In the genomic region with DNA sequence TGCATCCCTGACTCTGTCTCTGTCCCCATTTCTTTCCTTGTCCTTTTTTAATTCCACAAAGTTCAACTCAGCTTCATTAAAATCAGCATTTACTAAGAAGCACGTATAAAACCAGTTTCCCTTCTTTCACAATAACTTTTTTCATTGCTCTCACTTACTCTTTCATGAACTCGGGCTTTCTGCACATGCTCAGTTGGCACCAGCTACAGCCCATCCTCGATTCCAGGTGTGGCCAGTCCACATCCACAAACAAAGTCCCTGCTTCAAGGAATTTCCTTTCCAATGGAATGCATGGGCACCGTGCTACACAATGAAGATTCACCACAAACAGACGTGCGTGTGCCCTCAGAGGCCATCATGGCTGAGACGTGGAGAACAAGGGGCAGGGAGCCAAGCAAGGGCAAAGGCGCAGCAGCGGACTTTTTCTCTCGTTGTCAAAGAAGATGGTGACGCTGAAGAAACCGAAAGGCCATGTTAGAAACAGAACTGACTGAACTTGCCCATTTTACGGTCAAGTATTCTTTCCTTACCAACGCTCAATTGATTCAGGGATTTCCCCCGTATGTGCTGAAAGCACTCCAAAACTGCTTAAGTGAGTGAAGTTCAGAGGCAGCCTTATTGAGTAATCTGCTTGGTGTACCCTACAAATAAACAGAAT, we compare ENCODE assay signal across 1 mouse cellular context.
TF ChIP-seq lines count a peak whose summit lies in the region.

No protein-coding gene starts in this region.

TF ChIP-seq in CH12.LX, 34 proteins besides CTCF, POLR2A, EP300 and RAD21 (continued from another document):
- no peak for TF ChIP-seq USF1 (IDR thresholded peaks at IDR 0.05; ENCODE audit: low read depth, low read length)
- TF ChIP-seq CHD2 (IDR thresholded peaks at IDR 0.05; ENCODE audit: low read length), result peak; percentile 70
- TF ChIP-seq MXI1 (IDR thresholded peaks at IDR 0.05; ENCODE audit: low read depth, low read length), result peak; percentile 71; the same call in 1 of the 2 replicates
- TF ChIP-seq ETS1 (conservative IDR thresholded peaks at IDR 0.05; ENCODE audit: low read depth, low read length), result peak; percentile 60
- no peak for TF ChIP-seq POLR2AphosphoS2 (IDR thresholded peaks at IDR 0.05; ENCODE audit: low read depth, low read length)
- TF ChIP-seq TCF12 (IDR thresholded peaks at IDR 0.05; ENCODE audit: low read depth, low read length), result peak; percentile 87
- 0 out of 2 replicates have a peak, but pooled peaks have one; percentile 48 for TF ChIP-seq MAZ (IDR thresholded peaks at IDR 0.05; ENCODE audit: low read depth, low read length)
- TF ChIP-seq KAT2A (IDR thresholded peaks at IDR 0.05; ENCODE audit: insufficient replicate concordance, low read length), result no peak
- peak; percentile 40; the same call in 1 of the 2 replicates for TF ChIP-seq NELFE (IDR thresholded peaks at IDR 0.05; ENCODE audit: low read depth, low read length)
- peak; percentile 61; the same call in 1 of the 2 replicates for TF ChIP-seq TBP (conservative IDR thresholded peaks at IDR 0.05; ENCODE audit: low read depth, low read length)
- peak; percentile 51; the same call in 1 of the 2 replicates for TF ChIP-seq JUND (conservative IDR thresholded peaks at IDR 0.05; ENCODE audit: low read depth, low read length)
- TF ChIP-seq SIN3A (IDR thresholded peaks at IDR 0.05; ENCODE audit: low read length), result peak; percentile 82
- no peak for TF ChIP-seq GABPA (IDR thresholded peaks at IDR 0.05; ENCODE audit: insufficient replicate concordance, low read depth, low read length)
- no peak for TF ChIP-seq PAX5 (IDR thresholded peaks at IDR 0.05; ENCODE audit: low read length)
- peak; percentile 78; the same call in 1 of the 2 replicates for TF ChIP-seq MEF2A (IDR thresholded peaks at IDR 0.05; ENCODE audit: borderline replicate concordance, low read depth, low read length)
- 0 out of 2 replicates have a peak, but pooled peaks have one; percentile 43 for TF ChIP-seq E2F4 (IDR thresholded peaks at IDR 0.05; ENCODE audit: insufficient replicate concordance, low read depth, low read length)
- peak; percentile 44; the same call in 1 of the 2 replicates for TF ChIP-seq HCFC1 (IDR thresholded peaks at IDR 0.05; ENCODE audit: low read depth, low read length)
- no peak for TF ChIP-seq ZNF384 (IDR thresholded peaks at IDR 0.05; ENCODE audit: low read depth, low read length)
- peak; percentile 0; the same call in 1 of the 2 replicates for TF ChIP-seq RCOR1 (conservative IDR thresholded peaks at IDR 0.05; ENCODE audit: low read depth, low read length)
- 0 out of 2 replicates have a peak, but pooled peaks have one; percentile 22 for TF ChIP-seq UBTF (IDR thresholded peaks at IDR 0.05; ENCODE audit: low read depth, low read length)
- TF ChIP-seq MAFK (IDR thresholded peaks at IDR 0.05; ENCODE audit: insufficient replicate concordance, low read length), result 0 out of 2 replicates have a peak, but pooled peaks have one; percentile 42
- peak; percentile 70 for TF ChIP-seq NRF1 (IDR thresholded peaks at IDR 0.05; ENCODE audit: low read depth, low read length)
- peak; percentile 81 for TF ChIP-seq MAX (IDR thresholded peaks at IDR 0.05; ENCODE audit: low read length)
- peak; percentile 13; the same call in 1 of the 2 replicates for TF ChIP-seq SMC3 (IDR thresholded peaks at IDR 0.05; ENCODE audit: low read depth, low read length)
- TF ChIP-seq USF2 (conservative IDR thresholded peaks at IDR 0.05; ENCODE audit: low read depth, low read length), result no peak
- TF ChIP-seq BHLHE40 (IDR thresholded peaks at IDR 0.05; ENCODE audit: low read depth, low read length), result peak; percentile 72
- peak; percentile 72 for TF ChIP-seq IRF4 (IDR thresholded peaks at IDR 0.05; ENCODE audit: low read depth, low read length)
- no peak for TF ChIP-seq ZKSCAN1 (IDR thresholded peaks at IDR 0.05; ENCODE audit: borderline replicate concordance, low read depth, low read length)
- peak; percentile 31; the same call in 1 of the 2 replicates for TF ChIP-seq ELF1 (IDR thresholded peaks at IDR 0.05; ENCODE audit: low read depth, low read length)
- peak; percentile 79 for TF ChIP-seq ZMIZ1 (IDR thresholded peaks at IDR 0.05; ENCODE audit: low read depth, low read length)
- TF ChIP-seq MYC (IDR thresholded peaks at IDR 0.05; ENCODE audit: low read depth, low read length), result 0 out of 2 replicates have a peak, but pooled peaks have one; percentile 49
- TF ChIP-seq CHD1 (IDR thresholded peaks at IDR 0.05; ENCODE audit: low read depth, low read length), result peak; percentile 71; the same call in 1 of the 2 replicates
- TF ChIP-seq JUN (IDR thresholded peaks at IDR 0.05; ENCODE audit: insufficient read depth, low read depth, low read length), result no peak
